Mouse (Mus musculus) heart, embryonic 14.5 days (tissue): ENCODE measurements around the gene Ipo4. TPM values are rescaled to one million over a fixed set of nuclear protein-coding genes. Genes with fewer than 3 reads are reported as not detected.

ENCODE experiments used
- ATAC-seq: fragments of 200-750 bp; cut with Nextera tagmentation; 2 replicates; pipeline ENCODE4 v1.8.0; 2017; ENCODE audit warnings: low read depth, moderate TSS enrichment; ENCODE audit not compliant: insufficient number of reproducible peaks, insufficient read depth, low FRiP score
- H3K27ac ChIP-seq, 2 experiments: fragments of 200-500 bp in 1 of 2; fragments of 300-500 bp in 1 of 2; sonication (generic) in 1 of 2; replicated peaks in 1 of 2; 2 replicates each; pipeline ENCODE4 v1.5.1; 2012 to 2014; ENCODE audit warnings: low read depth in 2 of 2, low read length in 2 of 2, control low read depth in 1 of 2, mild to moderate bottlenecking in 1 of 2, mixed read lengths in 1 of 2; ENCODE audit not compliant: control insufficient read depth in 1 of 2, insufficient read depth in 1 of 2
- H3K27me3 ChIP-seq: fragments of 300-500 bp; sonication (generic); 2 replicates; pipeline ENCODE4 v1.6.1; 2014; ENCODE audit warnings: mild to moderate bottlenecking, low read length, control low read depth; ENCODE audit not compliant: control insufficient read depth, insufficient read depth
- H3K36me3 ChIP-seq: fragments of 300-500 bp; sonication (generic); 2 replicates; pipeline ENCODE4 v1.6.1; 2014; ENCODE audit warnings: mild to moderate bottlenecking, control low read depth, low read length, mixed read lengths; ENCODE audit not compliant: control insufficient read depth, insufficient read depth
- H3K4me1 ChIP-seq, 2 experiments: fragments of 200-500 bp in 1 of 2; fragments of 300-500 bp in 1 of 2; sonication (generic) in 1 of 2; 2 replicates each; pipeline ENCODE4 v1.6.1; 2012 to 2014; ENCODE audit warnings: low read length in 2 of 2, control low read depth in 1 of 2, mixed read lengths in 1 of 2; ENCODE audit not compliant: control insufficient read depth in 2 of 2, insufficient read depth in 2 of 2
- H3K4me2 ChIP-seq: fragments of 300-500 bp; sonication (generic); 2 replicates; pipeline ENCODE4 v1.6.1; 2014; ENCODE audit warnings: mild to moderate bottlenecking, low read length
- H3K4me3 ChIP-seq, 2 experiments: fragments of 200-500 bp in 1 of 2; fragments of 300-500 bp in 1 of 2; sonication (generic) in 1 of 2; 2 replicates each; pipeline ENCODE4 v1.5.1; 2012 to 2014; ENCODE audit warnings: low read length in 2 of 2, mild to moderate bottlenecking in 2 of 2, control low read depth in 1 of 2, low read depth in 1 of 2, moderate library complexity in 1 of 2; ENCODE audit not compliant: control insufficient read depth in 1 of 2, insufficient read depth in 1 of 2
- H3K9ac ChIP-seq: fragments of 300-500 bp; sonication (generic); 2 replicates; pipeline ENCODE4 v1.6.1; 2014; ENCODE audit warnings: mild to moderate bottlenecking, low read length
- H3K9me3 ChIP-seq: fragments of 300-500 bp; sonication (generic); 2 replicates; pipeline ENCODE4 v1.6.1; 2016; ENCODE audit warnings: low read length, control low read depth; ENCODE audit not compliant: control insufficient read depth
- WGBS: fragments of 180-500 bp; shearing (Covaris S2); extraction: QIAGEN DNeasy Blood & Tissue Kit; methylation state at CpG from one replicate; pipeline ENCODE4 v1.1.7; 2014; 5-methylcytosine and 5-hydroxymethylcytosine counted together
- polyA plus RNA-seq: library from polyadenylated mRNA; unstranded; fragments of >200 nt; fragmentation: Nextera tagmentation; extraction: Ambion mirVana; gene quantifications from 2 replicates; pipeline ENCODE4 v1.2.1, GENCODE M21; 2014

The Ipo4 gene
- polyA plus RNA-seq, 1 experiment from 2014 or later = 68.4 TPM

GRCm38 (mm10) chr14:55660636-55661035 is 24.9 kb upstream of the Ipo4 start:
- no peak for ATAC-seq
- no peaks in the 10 kb centered on the region for H3K9me3 ChIP-seq
- peak overlapping the region; percentile 27; the same call in 1 of the 2 replicates for H3K9ac ChIP-seq
- peak overlapping the region; percentile 74 for H3K4me2 ChIP-seq
- H3K36me3 ChIP-seq = peaks cover 47% of the 10 kb centered on the region
- peaks cover 15 to 19% of the 10 kb centered on the region in 2 experiments; a peak in 3 of 4 replicates for H3K4me1 ChIP-seq
- no peaks in the 10 kb centered on the region for H3K27me3 ChIP-seq
- peak overlapping the region in 1 of 2 experiments; percentile 81; a peak in 2 of 4 replicates for H3K4me3 ChIP-seq
- H3K27ac ChIP-seq = peak overlapping the region in 1 of 2 experiments; percentile 82; a peak in 1 of 4 replicates
- WGBS = 46% methylated on average over 2 of the region's 2 CpGs

- no peaks in the 10 kb centered on the region for H3K27me3 ChIP-seq
- ATAC-seq = peak; percentile 80
- peaks cover 44% of the 10 kb centered on the region for H3K36me3 ChIP-seq
- peak within 1 kb of the TSS; percentile 81 to 97 for H3K4me3 ChIP-seq
- peak within 1 kb of the TSS; percentile 74 for H3K4me2 ChIP-seq
- WGBS = under 1% methylated on average over 39 of the region's 39 CpGs
- H3K9me3 ChIP-seq = no peaks in the 10 kb centered on the region
- peak within 1 kb of the TSS; percentile 92 for H3K9ac ChIP-seq
- H3K4me1 ChIP-seq = peaks cover 15 to 19% of the 10 kb centered on the region in 2 experiments; a peak in 3 of 4 replicates
- H3K27ac ChIP-seq = peak within 1 kb of the TSS; percentile 82 to 87
These were observed 24.3 kb upstream of the Ipo4 start, which contains the start of gene Mdp1 for GRCm38 (mm10) chr14:55659960-55660573. Gene Mdp1, minus strand, starts transcription at chr14:55660508.

GRCm38 (mm10) chr14:55658011-55658410 is 22.3 kb upstream of the Ipo4 start:
- H3K27ac ChIP-seq = peak overlapping the region; percentile 68 to 83
- no peak overlapping the region for H3K9ac ChIP-seq
- 72% methylated on average over 5 of the region's 5 CpGs for WGBS
- H3K4me1 ChIP-seq = peaks cover 15 to 19% of the 10 kb centered on the region in 2 experiments; a peak in 3 of 4 replicates
- no peaks in the 10 kb centered on the region for H3K9me3 ChIP-seq
- H3K27me3 ChIP-seq = no peaks in the 10 kb centered on the region
- no peak for ATAC-seq
- peaks cover 35% of the 10 kb centered on the region for H3K36me3 ChIP-seq
- no peak overlapping the region for H3K4me2 ChIP-seq
- H3K4me3 ChIP-seq = no peak overlapping the region

GRCm38 (mm10) chr14:55656935-55657334 is 21.2 kb upstream of the Ipo4 start:
- Histone ChIP-seq H3K9ac (peak overlapping the region; percentile 22; the same call in 1 of the 2 replicates), H3K36me3 (peaks cover 24% of the 10 kb centered on the region), H3K27me3 (no peaks in the 10 kb centered on the region), H3K4me1 (peaks cover 15 to 19% of the 10 kb centered on the region in 2 experiments; a peak in 3 of 4 replicates), H3K4me3 (no peak overlapping the region), H3K9me3 (no peaks in the 10 kb centered on the region), H3K4me2 (peak overlapping the region; percentile 41), H3K27ac (peak overlapping the region; percentile 83 to 97)
- WGBS = 41% methylated on average over 3 of the region's 3 CpGs
- ATAC-seq = 0 out of 2 replicates have a peak, but pooled peaks have one; percentile 64

DNA sequence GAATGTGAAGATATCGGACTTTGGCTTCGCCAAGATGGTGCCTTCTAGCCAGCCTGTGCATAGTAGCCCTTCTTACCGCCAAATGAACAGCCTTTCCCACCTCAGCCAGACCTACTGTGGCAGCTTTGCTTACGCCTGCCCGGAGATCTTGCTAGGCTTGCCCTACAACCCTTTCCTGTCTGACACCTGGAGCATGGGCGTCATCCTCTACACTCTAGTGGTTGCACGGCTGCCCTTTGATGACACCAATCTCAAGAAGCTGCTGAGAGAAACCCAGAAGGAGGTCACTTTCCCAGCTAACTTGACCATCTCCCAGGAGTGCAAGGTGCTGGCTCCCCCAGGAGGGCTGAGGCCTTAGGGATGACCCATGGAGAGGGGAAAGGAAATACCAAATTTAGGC is 15.8 kb upstream of the Ipo4 start:
- WGBS = 71% methylated on average over 7 of the region's 7 CpGs
- Histone ChIP-seq H3K27ac (no peak overlapping the region), H3K27me3 (no peaks in the 10 kb centered on the region), H3K36me3 (peaks cover 11% of the 10 kb centered on the region), H3K9me3 (no peaks in the 10 kb centered on the region), H3K4me2 (no peak overlapping the region), H3K9ac (no peak overlapping the region), H3K4me3 (no peak overlapping the region), H3K4me1 (no peaks in the 10 kb centered on the region; a peak in 1 of 4 replicates)
- ATAC-seq = no peak

- H3K4me3 ChIP-seq = no peak within 1 kb of the TSS
- H3K36me3 ChIP-seq = peaks cover 19% of the 10 kb centered on the region
- WGBS = 95% methylated on average over 2 of the region's 2 CpGs
- H3K27ac ChIP-seq = no peak within 1 kb of the TSS
- H3K9ac ChIP-seq = no peak within 1 kb of the TSS
- no peak within 1 kb of the TSS for H3K4me2 ChIP-seq
- ATAC-seq = no peak
- H3K9me3 ChIP-seq = no peaks in the 10 kb centered on the region
- no peaks in the 10 kb centered on the region for H3K27me3 ChIP-seq
- peaks cover 2 to 5% of the 10 kb centered on the region in 2 experiments; a peak in 3 of 4 replicates for H3K4me1 ChIP-seq
These were observed 14.1 kb upstream of the Ipo4 start, which contains the start of gene Tssk4 for GRCm38 (mm10) chr14:55649884-55650283. Gene Tssk4, plus strand, starts transcription at chr14:55650184.

GRCm38 (mm10) chr14:55644261-55644888 is 8.6 kb upstream of the Ipo4 start:
- Histone ChIP-seq H3K4me3 (peak overlapping the region; percentile 61 to 70), H3K9ac (peak overlapping the region; percentile 81), H3K27ac (peak overlapping the region; percentile 76 to 94), H3K9me3 (no peaks in the 10 kb centered on the region), H3K4me2 (peak overlapping the region; percentile 80), H3K27me3 (no peaks in the 10 kb centered on the region), H3K36me3 (peaks cover 45% of the 10 kb centered on the region), H3K4me1 (peaks cover 11 to 19% of the 10 kb centered on the region in 2 experiments)
- ATAC-seq = no peak
- WGBS = 20% methylated on average over 17 of the region's 17 CpGs
